Mouse (Mus musculus) CH12.LX (cell line): ENCODE measurements around the gene Car14. TPM values are rescaled to one million over a fixed set of nuclear protein-coding genes. Genes with fewer than 3 reads are reported as not detected.

ENCODE experiments used
- DNase-seq: peaks from one replicate; pipeline ENCODE4 v3.0.0-alpha.2; 2013; ENCODE audit errors: extremely low read depth
- H3K27ac ChIP-seq: 2 replicates; pipeline ENCODE4 v1.5.1; 2012; ENCODE audit warnings: low read depth, mild to moderate bottlenecking, control low read depth, moderate library complexity; ENCODE audit not compliant: insufficient read depth
- H3K27me3 ChIP-seq: replicated peaks from 2 replicates; pipeline ENCODE3; 2012; ENCODE audit warnings: inconsistent platforms
- H3K36me3 ChIP-seq, 2 experiments: replicated peaks in 1 of 2; 2 replicates each; pipeline versions ENCODE3 to v1.6.1; 2012; ENCODE audit warnings: inconsistent platforms in 1 of 2, low read length in 1 of 2, mild to moderate bottlenecking in 1 of 2, mixed read lengths in 1 of 2, moderate library complexity in 1 of 2; ENCODE audit not compliant: control insufficient read depth in 1 of 2, insufficient read depth in 1 of 2
- H3K4me1 ChIP-seq, 2 experiments: 2 replicates each; pipeline ENCODE4 v1.6.1; 2012; ENCODE audit warnings: inconsistent platforms in 1 of 2, moderate library complexity in 1 of 2; ENCODE audit not compliant: insufficient read depth in 2 of 2, control insufficient read depth in 1 of 2
- H3K4me2 ChIP-seq: 2 replicates; pipeline ENCODE4 v1.6.1; 2012; ENCODE audit warnings: low read depth, mild to moderate bottlenecking, control low read depth; ENCODE audit not compliant: poor library complexity, insufficient read depth, severe bottlenecking
- H3K4me3 ChIP-seq, 3 experiments: fragments of 150-350 bp in 1 of 3; sonication (generic) in 1 of 3; replicated peaks in 1 of 3; 2 replicates each; pipeline versions ENCODE3 to v1.5.1; 2011 to 2012; ENCODE audit warnings: low read depth in 2 of 3, low read length in 2 of 3, mild to moderate bottlenecking in 2 of 3, moderate library complexity in 2 of 3, control low read depth in 1 of 3, improper control_type of control experiment in 1 of 3, inconsistent platforms in 1 of 3, mixed read lengths in 1 of 3; ENCODE audit not compliant: poor library complexity in 1 of 3
- H3K79me2 ChIP-seq: replicated peaks from 2 replicates; pipeline ENCODE4 v1.6.1; 2012; ENCODE audit warnings: mild to moderate bottlenecking, moderate library complexity; ENCODE audit not compliant: control insufficient read depth, poor library complexity, insufficient read depth, severe bottlenecking; ENCODE audit errors: extremely low read depth
- H3K9ac ChIP-seq: 2 replicates; pipeline ENCODE4 v1.6.1; 2012; ENCODE audit warnings: low read depth, mild to moderate bottlenecking, control low read depth, moderate library complexity; ENCODE audit not compliant: insufficient read depth
- H3K9me3 ChIP-seq: replicated peaks from 2 replicates; pipeline ENCODE3; 2012; ENCODE audit warnings: low read length, inconsistent platforms, mixed read lengths
- CHD1 ChIP-seq: IDR thresholded peaks from 2 replicates; pipeline ENCODE4 v1.6.1; 2012; ENCODE audit warnings: low read depth, low read length, improper control_type of control experiment, inconsistent platforms
- CHD2 ChIP-seq: IDR thresholded peaks from 2 replicates; pipeline ENCODE4 v1.6.1; 2011; ENCODE audit warnings: low read length, improper control_type of control experiment
- CTCF ChIP-seq, 2 experiments: IDR thresholded peaks in 1 of 2; conservative IDR thresholded peaks in 1 of 2; 2 replicates each; pipeline ENCODE4 v1.5.1; 2011 to 2012; ENCODE audit warnings: low read depth in 2 of 2, low read length in 2 of 2, improper control_type of control experiment in 1 of 2, inconsistent platforms in 1 of 2, mild to moderate bottlenecking in 1 of 2, moderate library complexity in 1 of 2
- EP300 ChIP-seq: IDR thresholded peaks from 2 replicates; pipeline ENCODE4 v1.6.1; 2011; ENCODE audit warnings: low read length, improper control_type of control experiment
- GABPA ChIP-seq: IDR thresholded peaks from 2 replicates; pipeline ENCODE4 v1.6.1; 2012; ENCODE audit warnings: low read depth, low read length, improper control_type of control experiment, inconsistent platforms; ENCODE audit not compliant: insufficient replicate concordance
- IRF4 ChIP-seq: IDR thresholded peaks from 2 replicates; pipeline ENCODE4 v1.6.1; 2014; ENCODE audit warnings: low read depth, mild to moderate bottlenecking, inconsistent platforms, low read length, improper control_type of control experiment
- JUN ChIP-seq: IDR thresholded peaks from 2 replicates; pipeline ENCODE4 v1.6.1; 2011; ENCODE audit warnings: low read depth, mild to moderate bottlenecking, low read length, improper control_type of control experiment, moderate library complexity; ENCODE audit not compliant: insufficient read depth
- JUND ChIP-seq: conservative IDR thresholded peaks from 2 replicates; pipeline ENCODE4 v1.6.1; 2011; ENCODE audit warnings: low read depth, low read length, improper control_type of control experiment
- MAFK ChIP-seq: IDR thresholded peaks from 2 replicates; pipeline ENCODE4 v1.6.1; 2011; ENCODE audit warnings: low read length, improper control_type of control experiment; ENCODE audit not compliant: insufficient replicate concordance
- MAX ChIP-seq: IDR thresholded peaks from 2 replicates; pipeline ENCODE4 v1.6.1; 2011; ENCODE audit warnings: low read length, improper control_type of control experiment
- MAZ ChIP-seq: IDR thresholded peaks from 2 replicates; pipeline ENCODE4 v1.6.1; 2012; ENCODE audit warnings: low read depth, mild to moderate bottlenecking, inconsistent platforms, low read length, improper control_type of control experiment, moderate library complexity
- MXI1 ChIP-seq: IDR thresholded peaks from 2 replicates; pipeline ENCODE4 v1.6.1; 2011; ENCODE audit warnings: mild to moderate bottlenecking, low read depth, low read length, improper control_type of control experiment
- MYC ChIP-seq: IDR thresholded peaks from 2 replicates; pipeline ENCODE4 v1.6.1; 2011; ENCODE audit warnings: low read depth, mild to moderate bottlenecking, improper control_type of control experiment, low read length
- NELFE ChIP-seq: IDR thresholded peaks from 2 replicates; pipeline ENCODE4 v1.6.1; 2011; ENCODE audit warnings: low read depth, low read length, improper control_type of control experiment
- NRF1 ChIP-seq: IDR thresholded peaks from 2 replicates; pipeline ENCODE4 v1.6.1; 2014; ENCODE audit warnings: low read depth, mild to moderate bottlenecking, inconsistent platforms, low read length, improper control_type of control experiment, moderate library complexity
- RAD21 ChIP-seq: IDR thresholded peaks from 2 replicates; pipeline ENCODE4 v1.6.1; 2011; ENCODE audit warnings: low read depth, mild to moderate bottlenecking, low read length, improper control_type of control experiment, moderate library complexity
- RCOR1 ChIP-seq: conservative IDR thresholded peaks from 2 replicates; pipeline ENCODE4 v1.6.1; 2012; ENCODE audit warnings: low read depth, mild to moderate bottlenecking, inconsistent platforms, low read length, improper control_type of control experiment
- SIN3A ChIP-seq: IDR thresholded peaks from 2 replicates; pipeline ENCODE4 v1.6.1; 2012; ENCODE audit warnings: low read length, improper control_type of control experiment, inconsistent platforms
- TBP ChIP-seq: conservative IDR thresholded peaks from 2 replicates; pipeline ENCODE4 v1.6.1; 2011; ENCODE audit warnings: low read depth, low read length, improper control_type of control experiment
- UBTF ChIP-seq: IDR thresholded peaks from 2 replicates; pipeline ENCODE4 v1.6.1; 2012; ENCODE audit warnings: low read depth, mild to moderate bottlenecking, inconsistent platforms, low read length, improper control_type of control experiment, moderate library complexity
- ZC3H11A ChIP-seq: IDR thresholded peaks from 2 replicates; pipeline ENCODE4 v1.6.1; 2012; ENCODE audit warnings: low read depth, mild to moderate bottlenecking, inconsistent platforms, low read length, improper control_type of control experiment
- ZMIZ1 ChIP-seq: IDR thresholded peaks from 2 replicates; pipeline ENCODE4 v1.6.1; 2012; ENCODE audit warnings: low read depth, mild to moderate bottlenecking, inconsistent platforms, low read length, improper control_type of control experiment
- ZNF384 ChIP-seq: IDR thresholded peaks from 2 replicates; pipeline ENCODE4 v1.6.1; 2012; ENCODE audit warnings: low read depth, low read length, improper control_type of control experiment, inconsistent platforms
- dilution Hi-C: fragments of 300-500 bp; cut with MboI; formaldehyde crosslinking; loops from 2 replicates; pipeline ENCODE4 v1.14.3; 2020; ENCODE audit warnings: low sequenced_read_pairs; ENCODE audit not compliant: extremely low pct_unique_long_range_greater_than_20kb, extremely low pct_ligation_motif_present
- in situ Hi-C: fragments of 300-500 bp; cut with MboI; formaldehyde crosslinking; loops from 3 replicates; pipeline ENCODE4 v1.14.3; 2019; ENCODE audit warnings: low sequenced_read_pairs, low pct_ligation_motif_present, low pct_unique_long_range_greater_than_20kb, mixed read lengths
- polyA plus RNA-seq: library from polyadenylated mRNA; unstranded; fragments of >175 nt; gene quantifications from 2 replicates; pipeline ENCODE4 v1.2.1, GENCODE M21; 2012; ENCODE audit warnings: low read depth; ENCODE audit not compliant: insufficient read length
- total RNA-seq, 2 experiments: library from RNA; depleted of rRNA; stranded (reverse); fragments of 300-350 nt in 1 of 2; fragments of >200 nt in 1 of 2; gene quantifications; 2 replicates each; pipeline ENCODE4 v1.2.3; 2012 to 2014

Car14 gene
- total and polyA plus RNA-seq, 3 experiments, result 0.13 to 0.36 TPM; not detected in 1

- H3K36me3 ChIP-seq, result peaks cover 41 to 74% of the 10 kb centered on the region in 2 experiments
- in situ Hi-C loops, result loop anchor here (5.0 kb wide), 1 partner anchor 35 kb away; the partner anchor contains the start of gene Car14
- TF ChIP-seq IRF4 (no peak), GABPA (no peak), MXI1 (no peak)
- TF ChIP-seq, all 38 proteins: peak for 0
- H3K27me3 ChIP-seq, result no peaks in the 10 kb centered on the region
- no peak for DNase-seq
- no peaks in the 10 kb centered on the region for H3K9me3 ChIP-seq
- H3K79me2 ChIP-seq, result peaks cover 27% of the 10 kb centered on the region
- no peak overlapping the region for H3K4me3 ChIP-seq
- H3K4me1 ChIP-seq, result peaks cover 3 to 16% of the 10 kb centered on the region in 2 experiments; a peak in 3 of 4 replicates
- no peak overlapping the region for H3K27ac ChIP-seq
- H3K4me2 ChIP-seq, result no peak overlapping the region
- no peak overlapping the region for H3K9ac ChIP-seq
- dilution Hi-C loops, result no loop called here
Measured at GRCm38 (mm10) chr3:95867408-95867807, 37.1 kb downstream of the Car14 start.

DNA sequence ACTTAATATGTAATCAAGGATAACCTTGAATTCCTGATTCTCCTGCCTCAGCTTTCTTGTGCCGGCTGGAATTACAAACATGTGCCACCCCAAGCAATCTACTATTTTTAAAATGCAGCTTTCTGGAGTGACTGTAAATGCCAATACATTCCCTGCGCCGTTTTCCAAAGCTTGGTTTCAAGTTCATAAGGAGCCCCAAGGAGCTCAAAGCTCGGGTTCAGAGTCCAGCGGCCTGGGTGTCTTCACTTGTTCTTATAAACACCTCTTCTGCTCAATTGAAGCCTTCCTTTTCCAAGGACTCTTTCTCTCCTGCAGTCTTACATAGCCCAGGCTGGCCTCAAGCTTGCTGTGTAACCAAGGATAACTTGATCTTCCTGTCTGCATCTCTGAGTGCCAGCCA, 38.4 kb downstream of the Car14 start:
- peaks cover 3 to 13% of the 10 kb centered on the region in 2 experiments; a peak in 3 of 4 replicates for H3K4me1 ChIP-seq

DNA sequence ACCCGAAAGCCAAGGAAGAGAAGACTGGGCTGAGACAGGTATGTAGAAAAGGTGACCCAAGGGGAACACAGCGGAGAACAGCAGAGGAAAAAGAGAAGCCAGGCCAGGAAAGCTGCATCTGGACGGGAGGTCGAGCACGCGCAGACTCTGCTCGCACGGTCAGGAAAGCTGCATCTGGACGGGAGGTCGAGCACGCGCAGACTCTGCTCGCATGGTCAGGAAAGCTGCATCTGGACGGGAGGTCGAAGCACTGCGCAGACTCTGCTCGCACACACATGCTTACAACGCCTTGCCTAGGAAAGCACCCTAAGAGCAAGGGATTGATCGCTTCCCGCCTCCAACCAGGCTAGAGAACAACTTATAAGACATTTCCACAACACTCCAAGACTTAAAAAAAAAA, 38.9 kb downstream of the Car14 start:
- in situ Hi-C loops, result loop anchor here (5.0 kb wide), 1 partner anchor 37 kb away; the partner anchor contains the start of gene Car14
- no peak overlapping the region for H3K4me2 ChIP-seq
- H3K9me3 ChIP-seq, result no peaks in the 10 kb centered on the region
- H3K4me3 ChIP-seq, result no peak overlapping the region
- dilution Hi-C loops, result no loop called here
- peaks cover 17% of the 10 kb centered on the region for H3K79me2 ChIP-seq
- H3K36me3 ChIP-seq, result peaks cover 41 to 79% of the 10 kb centered on the region in 2 experiments
- TF ChIP-seq ZMIZ1 (no peak), EP300 (no peak), CTCF (conservative IDR thresholded peaks at IDR 0.05 in 1 of 2, IDR thresholded peaks at IDR 0.05 in 1 of 2; ENCODE audit: low read depth in 2 of 2, low read length in 2 of 2) (no peak), MAX (no peak), MAFK (no peak), TBP (no peak), MYC (no peak), RAD21 (no peak), UBTF (no peak), ZNF384 (no peak), MAZ (no peak), CHD1 (no peak), JUND (no peak), ZC3H11A (no peak), SIN3A (no peak), NELFE (no peak), MXI1 (no peak), RCOR1 (no peak), CHD2 (no peak)
- H3K27ac ChIP-seq, result no peak overlapping the region
- peaks cover 3 to 12% of the 10 kb centered on the region in 2 experiments; a peak in 3 of 4 replicates for H3K4me1 ChIP-seq
- no peaks in the 10 kb centered on the region for H3K27me3 ChIP-seq
- H3K9ac ChIP-seq, result no peak overlapping the region
- DNase-seq, result no peak

More for the DNA sequence above, 38.4 kb downstream of the Car14 start:
- TF ChIP-seq NRF1 (no peak), MAFK (no peak), JUN (no peak), GABPA (no peak), TBP (no peak)
- Histone ChIP-seq H3K27ac (no peak overlapping the region), H3K4me3 (no peak overlapping the region), H3K36me3 (peaks cover 41 to 77% of the 10 kb centered on the region in 2 experiments), H3K9ac (no peak overlapping the region), H3K9me3 (no peaks in the 10 kb centered on the region), H3K79me2 (peaks cover 22% of the 10 kb centered on the region), H3K4me2 (no peak overlapping the region), H3K27me3 (no peaks in the 10 kb centered on the region)
- no peak for DNase-seq
- in situ Hi-C loops, result loop anchor here (5.0 kb wide), 1 partner anchor 36 kb away; the partner anchor contains the start of gene Car14
- dilution Hi-C loops, result no loop called here
